Mouse (Mus musculus) midbrain, embryonic 12.5 days (tissue): ENCODE results near the gene Slc16a3. TPM values are rescaled to one million over a fixed set of nuclear protein-coding genes. Genes with fewer than 3 reads are reported as not detected.

Source experiments
- ATAC-seq: fragments of 200-750 bp; cut with Nextera tagmentation; 2 replicates; pipeline ENCODE4 v1.8.0; 2017; ENCODE audit warnings: low read depth, moderate TSS enrichment, moderate library complexity; ENCODE audit not compliant: low FRiP score
- H3K27ac ChIP-seq: fragments of 300-500 bp; sonication (generic); replicated peaks from 2 replicates; pipeline ENCODE4 v1.5.1; 2016; ENCODE audit warnings: mild to moderate bottlenecking
- H3K27me3 ChIP-seq: fragments of 300-500 bp; sonication (generic); 2 replicates; pipeline ENCODE4 v1.6.1; 2016; ENCODE audit warnings: mild to moderate bottlenecking
- H3K36me3 ChIP-seq: fragments of 300-500 bp; sonication (generic); 2 replicates; pipeline ENCODE4 v1.6.1; 2016
- H3K4me1 ChIP-seq: fragments of 300-500 bp; sonication (generic); 2 replicates; pipeline ENCODE4 v1.6.1; 2016
- H3K4me2 ChIP-seq: fragments of 300-500 bp; sonication (generic); replicated peaks from 2 replicates; pipeline ENCODE4 v1.6.1; 2016; ENCODE audit warnings: mild to moderate bottlenecking, moderate library complexity
- H3K4me3 ChIP-seq: fragments of 300-500 bp; sonication (generic); 2 replicates; pipeline ENCODE4 v1.5.1; 2016; ENCODE audit warnings: mild to moderate bottlenecking
- H3K9ac ChIP-seq: fragments of 300-500 bp; sonication (generic); replicated peaks from 2 replicates; pipeline ENCODE4 v1.6.1; 2016; ENCODE audit warnings: mild to moderate bottlenecking, moderate library complexity
- H3K9me3 ChIP-seq: fragments of 300-500 bp; sonication (generic); 2 replicates; pipeline ENCODE4 v1.6.1; 2016; ENCODE audit warnings: mild to moderate bottlenecking
- WGBS: fragments of 180-500 bp; shearing (Covaris S2); methylation state at CpG from one replicate; pipeline ENCODE4 v1.1.7; 2016; 5-methylcytosine and 5-hydroxymethylcytosine counted together
- polyA plus RNA-seq: library from polyadenylated mRNA; unstranded; fragments of >200 nt; fragmentation: Nextera tagmentation; extraction: Ambion mirVana; gene quantifications from 2 replicates; pipeline ENCODE4 v1.2.1, GENCODE M21; 2016

The Slc16a3 gene
- polyA plus RNA-seq, 1 experiment from 2014 or later, result 27.1 TPM

DNA sequence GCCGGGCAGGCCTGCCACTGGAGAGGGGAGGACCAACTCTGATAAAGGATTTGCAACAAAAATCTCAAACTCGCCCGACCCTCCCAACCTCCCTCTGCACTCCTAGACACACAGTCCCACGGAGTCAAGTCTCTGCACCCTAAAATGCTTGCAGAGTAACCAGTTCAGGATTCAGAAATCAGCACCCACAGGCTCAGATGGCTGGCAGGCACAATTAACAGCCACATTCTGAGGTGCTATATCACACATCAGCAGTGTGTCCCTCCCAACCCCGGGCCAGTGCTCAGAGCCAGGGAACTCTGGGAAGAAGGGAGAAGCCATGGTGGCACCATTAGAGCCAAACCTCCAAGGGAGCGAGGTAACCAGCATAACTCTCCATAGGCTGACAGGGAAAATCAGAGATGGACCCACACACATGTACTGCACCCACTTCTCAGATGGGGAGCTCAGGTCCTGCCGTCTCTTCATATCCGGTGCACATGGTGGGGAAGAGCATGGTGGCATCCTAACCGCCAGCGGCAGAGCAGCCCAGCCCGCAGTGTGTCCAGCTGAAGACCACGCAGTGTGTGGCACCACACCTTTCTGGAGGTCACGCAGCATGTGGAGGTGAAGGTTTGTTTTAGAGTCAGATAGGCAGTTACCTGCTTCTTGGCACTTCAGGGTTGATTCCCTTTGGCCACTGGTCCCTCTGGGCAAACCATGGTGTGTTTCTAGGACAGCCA, 13.9 kb downstream of the Slc16a3 start:
- Histone ChIP-seq H3K4me3 (no peak overlapping the region), H3K9me3 (no peaks in the 10 kb centered on the region), H3K9ac (no peak overlapping the region), H3K4me2 (no peak overlapping the region), H3K36me3 (peaks cover 90% of the 10 kb centered on the region), H3K4me1 (no peaks in the 10 kb centered on the region), H3K27ac (no peak overlapping the region), H3K27me3 (no peaks in the 10 kb centered on the region)
- WGBS, result 93% methylated on average over 13 of the region's 13 CpGs
- no peak for ATAC-seq

GRCm38 (mm10) chr11:120962909-120963308, 14.6 kb downstream of the Slc16a3 start:
- Histone ChIP-seq H3K27ac (no peak overlapping the region), H3K4me2 (no peak overlapping the region), H3K27me3 (no peaks in the 10 kb centered on the region), H3K36me3 (peaks cover 90% of the 10 kb centered on the region), H3K9me3 (no peaks in the 10 kb centered on the region), H3K9ac (no peak overlapping the region), H3K4me3 (no peak overlapping the region), H3K4me1 (no peaks in the 10 kb centered on the region)
- 94% methylated on average over 7 of the region's 7 CpGs for WGBS
- ATAC-seq, result no peak

GRCm38 (mm10) chr11:120964195-120965157, 16.2 kb downstream of the Slc16a3 start:
- Histone ChIP-seq H3K36me3 (peaks cover 92% of the 10 kb centered on the region), H3K27ac (0 out of 2 replicates have a peak overlapping the region, but pooled peaks have one; percentile 10), H3K9ac (no peak overlapping the region), H3K27me3 (no peaks in the 10 kb centered on the region), H3K4me1 (no peaks in the 10 kb centered on the region), H3K4me2 (no peak overlapping the region), H3K4me3 (no peak overlapping the region), H3K9me3 (no peaks in the 10 kb centered on the region)
- ATAC-seq, result no peak
- 80% methylated on average over 10 of the region's 10 CpGs for WGBS

DNA sequence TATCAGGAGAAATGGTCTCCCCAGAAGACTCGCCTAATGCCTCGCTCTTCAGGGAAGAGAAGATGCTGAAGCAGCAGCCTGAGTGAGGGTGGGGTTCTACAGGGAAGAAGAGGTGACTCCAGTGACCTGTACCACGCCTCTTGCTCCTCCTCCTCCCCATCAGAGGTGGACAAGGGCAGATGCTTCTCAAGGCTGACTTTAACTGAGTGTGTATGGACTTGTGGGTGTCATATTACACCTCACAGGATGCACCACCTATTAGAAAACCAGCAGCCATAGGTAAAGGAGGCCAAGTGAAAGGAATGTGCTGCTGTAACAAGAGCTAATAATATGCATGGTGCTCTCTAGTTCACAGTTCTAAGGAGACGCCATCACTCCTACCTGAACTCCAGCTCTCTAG, 17.3 kb downstream of the Slc16a3 start:
- H3K4me2 ChIP-seq, result no peak overlapping the region
- H3K27me3 ChIP-seq, result no peaks in the 10 kb centered on the region
- H3K4me1 ChIP-seq, result no peaks in the 10 kb centered on the region
- H3K27ac ChIP-seq, result no peak overlapping the region
- ATAC-seq, result no peak
- no peak overlapping the region for H3K9ac ChIP-seq
- H3K36me3 ChIP-seq, result peaks cover 98% of the 10 kb centered on the region
- 92% methylated on average over 4 of the region's 4 CpGs for WGBS
- H3K4me3 ChIP-seq, result no peak overlapping the region
- H3K9me3 ChIP-seq, result no peaks in the 10 kb centered on the region

- ATAC-seq, result no peak
- H3K9ac ChIP-seq, result no peak overlapping the region
- peaks cover 100% of the 10 kb centered on the region for H3K36me3 ChIP-seq
- H3K4me3 ChIP-seq, result no peak overlapping the region
- WGBS, result 93% methylated on average over 5 of the region's 5 CpGs
- H3K9me3 ChIP-seq, result no peaks in the 10 kb centered on the region
- no peak overlapping the region for H3K27ac ChIP-seq
- H3K27me3 ChIP-seq, result no peaks in the 10 kb centered on the region
- no peak overlapping the region for H3K4me2 ChIP-seq
- no peaks in the 10 kb centered on the region for H3K4me1 ChIP-seq
Observed at GRCm38 (mm10) chr11:120969742-120970141, 21.5 kb downstream of the Slc16a3 start.

- Histone ChIP-seq H3K27me3 (no peaks in the 10 kb centered on the region), H3K9me3 (no peaks in the 10 kb centered on the region), H3K4me3 (no peak overlapping the region), H3K9ac (no peak overlapping the region), H3K27ac (no peak overlapping the region), H3K4me1 (no peaks in the 10 kb centered on the region), H3K4me2 (no peak overlapping the region), H3K36me3 (peaks cover 100% of the 10 kb centered on the region)
- 93% methylated on average over 5 of the region's 5 CpGs for WGBS
- ATAC-seq, result no peak
Observed at GRCm38 (mm10) chr11:120971237-120971636, 23.0 kb downstream of the Slc16a3 start.

- Histone ChIP-seq H3K4me3 (no peak overlapping the region), H3K9ac (no peak overlapping the region), H3K27ac (no peak overlapping the region), H3K4me1 (no peaks in the 10 kb centered on the region), H3K4me2 (no peak overlapping the region), H3K9me3 (no peaks in the 10 kb centered on the region), H3K36me3 (peaks cover 99% of the 10 kb centered on the region), H3K27me3 (no peaks in the 10 kb centered on the region)
- no peak for ATAC-seq
- WGBS, result 93% methylated on average over 6 of the region's 6 CpGs
Observed at GRCm38 (mm10) chr11:120973318-120973717, 25.0 kb downstream of the Slc16a3 start.

- Histone ChIP-seq H3K9ac (no peak overlapping the region), H3K4me2 (no peak overlapping the region), H3K27me3 (no peaks in the 10 kb centered on the region), H3K36me3 (peaks cover 91% of the 10 kb centered on the region), H3K4me1 (no peaks in the 10 kb centered on the region), H3K27ac (no peak overlapping the region), H3K4me3 (no peak overlapping the region), H3K9me3 (no peaks in the 10 kb centered on the region)
- ATAC-seq, result no peak
- 92% methylated on average over 8 of the region's 8 CpGs for WGBS
Observed at GRCm38 (mm10) chr11:120979711-120980426, 31.6 kb downstream of the Slc16a3 start.

DNA sequence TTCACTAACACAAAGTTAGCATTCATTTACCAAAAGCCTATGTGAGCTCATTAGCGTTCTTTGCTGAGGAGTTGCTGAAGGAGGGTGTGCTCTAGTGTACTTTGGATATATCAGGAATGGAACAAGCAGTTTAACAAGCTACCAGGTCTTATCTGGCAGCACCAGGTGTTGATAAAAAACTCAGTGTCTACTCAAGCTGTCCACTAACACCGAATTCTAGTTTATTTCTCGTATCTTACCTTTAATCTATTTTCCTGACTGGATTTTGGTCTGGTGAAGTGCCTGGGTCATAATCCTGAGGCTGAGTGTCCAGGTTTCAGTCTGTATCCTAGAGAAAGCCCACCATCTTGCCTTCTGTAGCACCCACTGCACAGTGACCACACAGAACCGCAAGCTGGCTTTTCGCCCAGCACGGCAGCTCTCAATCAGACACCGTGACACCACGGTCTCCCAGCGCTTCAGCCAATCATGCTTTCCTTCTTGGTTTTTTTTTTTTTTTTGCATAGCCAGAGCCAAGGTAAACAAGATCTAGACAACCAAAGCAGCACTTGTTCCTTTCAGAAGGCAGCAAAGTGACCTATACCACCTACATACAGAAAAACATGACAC, 32.3 kb downstream of the Slc16a3 start:
- Histone ChIP-seq H3K27ac (no peak overlapping the region), H3K4me2 (no peak overlapping the region), H3K4me1 (no peaks in the 10 kb centered on the region), H3K9ac (no peak overlapping the region), H3K27me3 (no peaks in the 10 kb centered on the region), H3K36me3 (peaks cover 86% of the 10 kb centered on the region), H3K4me3 (no peak overlapping the region), H3K9me3 (no peaks in the 10 kb centered on the region)
- no peak for ATAC-seq
- WGBS, result 94% methylated on average over 9 of the region's 9 CpGs

- no peak overlapping the region for H3K4me2 ChIP-seq
- H3K27ac ChIP-seq, result no peak overlapping the region
- no peaks in the 10 kb centered on the region for H3K27me3 ChIP-seq
- no peaks in the 10 kb centered on the region for H3K4me1 ChIP-seq
- no peak overlapping the region for H3K4me3 ChIP-seq
- ATAC-seq, result no peak
- H3K9ac ChIP-seq, result no peak overlapping the region
- H3K9me3 ChIP-seq, result no peaks in the 10 kb centered on the region
- 87% methylated on average over 4 of the region's 4 CpGs for WGBS
- H3K36me3 ChIP-seq, result peaks cover 86% of the 10 kb centered on the region
Observed at GRCm38 (mm10) chr11:120981661-120982060, 33.4 kb downstream of the Slc16a3 start.

DNA sequence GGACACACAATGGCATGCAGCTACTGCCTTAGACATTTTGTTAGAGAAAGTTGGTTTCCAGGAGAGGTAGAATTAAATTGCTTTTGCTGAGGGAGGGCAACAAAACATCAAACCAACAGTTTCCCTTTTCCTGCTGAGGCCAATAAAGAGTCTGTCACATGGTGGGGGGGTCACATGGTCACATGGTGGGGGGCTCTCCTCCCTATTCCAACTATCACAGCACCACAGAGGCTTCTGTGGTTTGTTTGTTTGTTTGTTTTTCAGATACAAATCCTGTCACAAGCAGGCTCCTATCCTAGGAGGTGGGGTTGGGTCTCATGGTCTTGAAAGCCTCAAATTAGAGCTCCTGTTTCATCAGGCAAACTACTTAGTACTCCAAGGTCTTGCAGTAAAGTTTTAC, 34.2 kb downstream of the Slc16a3 start:
- no peaks in the 10 kb centered on the region for H3K9me3 ChIP-seq
- H3K4me3 ChIP-seq, result no peak overlapping the region
- H3K4me1 ChIP-seq, result 0 out of 2 replicates have a peak, but pooled peaks cover 5% of the 10 kb centered on the region
- peaks cover 79% of the 10 kb centered on the region for H3K36me3 ChIP-seq
- no peak overlapping the region for H3K4me2 ChIP-seq
- no peak overlapping the region for H3K9ac ChIP-seq
- no peaks in the 10 kb centered on the region for H3K27me3 ChIP-seq
- H3K27ac ChIP-seq, result no peak overlapping the region
- no peak for ATAC-seq
